Mouse (Mus musculus): Measurements from ENCODE around the gene Scgb2b3.

Gene Scgb2b3

DNA sequence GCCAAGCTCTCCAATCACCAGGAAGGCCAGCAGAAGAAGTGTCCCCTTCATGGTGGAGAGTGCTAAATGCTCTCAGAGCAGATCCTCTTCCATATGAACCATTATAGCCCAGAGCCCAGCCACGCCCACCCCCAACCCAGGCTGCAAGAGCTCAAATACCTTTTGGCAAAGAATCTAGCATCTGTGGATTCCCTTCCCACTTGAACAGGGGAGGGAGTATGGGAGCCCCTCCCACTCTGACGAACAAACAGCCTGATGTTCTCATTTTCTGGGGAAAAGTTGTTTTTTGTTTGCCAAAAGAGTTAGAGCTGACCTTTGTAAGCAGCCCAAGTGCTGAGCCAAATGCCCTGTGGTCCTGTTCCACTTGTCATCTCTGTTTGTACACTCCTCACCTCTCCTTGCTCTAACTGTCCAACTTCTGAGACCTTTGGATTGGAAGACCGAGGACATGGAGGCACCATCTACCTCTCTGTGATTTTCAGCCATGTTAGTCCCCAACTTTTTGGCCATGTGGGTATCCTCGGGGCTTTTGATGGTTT lies at the start of gene Scgb2b3:
TSS of gene Scgb2b3 (minus strand) at position 51 of the 539 bp plus-strand sequence.
- no peak for DNase-seq (ENCODE audit: low read depth)

DNA sequence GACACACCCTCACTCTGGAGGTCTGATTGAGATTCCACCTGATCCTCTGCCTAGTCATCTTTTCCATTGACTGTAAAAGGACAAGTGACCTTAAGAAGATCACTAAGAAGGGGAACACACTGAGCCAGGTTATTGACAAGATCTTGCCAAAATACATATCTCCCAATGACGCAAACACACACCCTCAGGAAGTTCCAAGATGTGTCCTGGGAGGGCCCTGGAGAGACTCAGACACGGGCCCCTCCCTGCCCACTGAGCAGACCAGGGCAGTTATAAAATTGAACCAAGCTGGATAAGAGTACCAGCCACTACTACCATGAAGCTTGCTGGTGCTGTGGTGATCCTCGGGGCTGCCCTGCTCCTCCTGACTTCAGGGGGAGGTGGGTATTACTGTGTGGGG lies 13.4 kb upstream of the Scgb2b3 start, which contains the start of gene Scgb1b3:
TSS of gene Scgb1b3 (plus strand) at position 301 of the 400 bp plus-strand sequence.
- no peak for DNase-seq (ENCODE audit: low read depth)

All from c-Kit-positive CD71-positive TER-119-negative erythroid progenitor cells, embryonic 14.5 days (primary cell).